Mouse (Mus musculus) small intestine, adult 2 months (tissue): ENCODE data around the gene Dnah7a.

Experiments used
- CTCF ChIP-seq: fragments of 200-500 bp; IDR thresholded peaks from 2 replicates; pipeline ENCODE4 v1.5.1; 2012; ENCODE audit warnings: low read depth, mild to moderate bottlenecking, control low read depth, inconsistent platforms, low read length, moderate library complexity, mixed read lengths; ENCODE audit not compliant: insufficient replicate concordance, insufficient read length; ENCODE audit errors: extremely low read depth
- POLR2A ChIP-seq: fragments of 200-500 bp; IDR thresholded peaks from 2 replicates; pipeline ENCODE4 v1.6.1; 2012; ENCODE audit warnings: low read depth, mild to moderate bottlenecking, control low read depth, inconsistent platforms, low read length, moderate library complexity

DNA sequence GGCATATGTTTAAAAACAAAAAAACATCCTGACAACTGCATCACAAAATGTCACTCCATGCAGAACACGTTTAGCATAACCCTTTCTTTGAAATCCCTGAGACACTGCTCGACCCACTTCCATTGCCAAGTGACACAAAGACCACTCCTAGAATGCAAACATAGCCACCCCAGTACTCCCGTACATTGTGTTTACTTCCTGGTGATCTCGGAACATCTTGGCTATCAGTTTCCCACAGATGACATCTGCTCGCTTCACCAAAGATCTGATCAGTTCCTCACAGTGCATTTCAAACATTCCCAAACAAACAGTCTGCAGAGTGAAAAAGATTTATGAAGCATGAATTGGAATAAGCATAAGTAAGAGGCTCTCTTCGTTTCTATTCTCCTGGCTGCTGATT lies 76.6 kb downstream of the Dnah7a start:
- no peak for TF ChIP-seq CTCF
- no peak for TF ChIP-seq POLR2A
